1 mouse cellular context compared by ENCODE assay signal in genomic region chr6:129359515-129359914, GRCm38 (mm10).
A peak's percentile ranks its signal among the peaks of the same experiment; 100 is the strongest.
TF ChIP-seq lines count a peak whose summit lies in the region.

No protein-coding gene starts in this region.

TF ChIP-seq in MEL, 35 proteins besides CTCF, POLR2A, EP300 and RAD21 (continued from another document):
- TF ChIP-seq MEF2A (IDR thresholded peaks at IDR 0.05; ENCODE audit: extremely low read depth, insufficient replicate concordance, low read depth, low read length, poor library complexity, severe bottlenecking) (no peak), ZNF384 (IDR thresholded peaks at IDR 0.05; ENCODE audit: low read depth, low read length) (peak; percentile 53; the same call in 1 of the 2 replicates)
